Mouse (Mus musculus) limb, embryonic 11.5 days (tissue): ENCODE results near the gene Ap4b1. TPM values are rescaled to one million over a fixed set of nuclear protein-coding genes. Genes with fewer than 3 reads are reported as not detected.
"Not testable (repeated sequence)": the region's sequence is repeated elsewhere in the genome, so short reads cannot be mapped to it uniquely, and the experiment has no call there.

ENCODE experiments used
- ATAC-seq: fragments of 200-750 bp; cut with Nextera tagmentation; 2 replicates; pipeline ENCODE4 v1.8.0; 2017; ENCODE audit warnings: low read depth; ENCODE audit not compliant: insufficient number of reproducible peaks, low FRiP score, low TSS enrichment
- DNase-seq: peaks from one replicate; pipeline ENCODE4 v3.0.0-alpha.2; 2015; ENCODE audit warnings: low spot score
- H3K27ac ChIP-seq: fragments of 300-500 bp; sonication (generic); replicated peaks from 2 replicates; pipeline ENCODE4 v1.5.1; 2014; ENCODE audit warnings: low read depth, mild to moderate bottlenecking, low read length
- H3K27me3 ChIP-seq: fragments of 300-500 bp; sonication (generic); 2 replicates; pipeline ENCODE4 v1.6.1; 2014; ENCODE audit warnings: mild to moderate bottlenecking, low read length, mixed read lengths; ENCODE audit not compliant: control insufficient read depth, insufficient read depth
- H3K36me3 ChIP-seq: fragments of 300-500 bp; sonication (generic); 2 replicates; pipeline ENCODE4 v1.6.1; 2014; ENCODE audit warnings: mild to moderate bottlenecking, low read length, moderate library complexity, mixed read lengths; ENCODE audit not compliant: control insufficient read depth, insufficient read depth
- H3K4me1 ChIP-seq: fragments of 300-500 bp; sonication (generic); 2 replicates; pipeline ENCODE4 v1.6.1; 2014; ENCODE audit warnings: low read length, mixed read lengths; ENCODE audit not compliant: control insufficient read depth, insufficient read depth
- H3K4me2 ChIP-seq: fragments of 300-500 bp; sonication (generic); 2 replicates; pipeline ENCODE4 v1.6.1; 2014; ENCODE audit warnings: low read depth, mild to moderate bottlenecking, moderate library complexity; ENCODE audit not compliant: severe bottlenecking
- H3K4me3 ChIP-seq: fragments of 300-500 bp; sonication (generic); 2 replicates; pipeline ENCODE4 v1.5.1; 2014; ENCODE audit warnings: low read depth, low read length
- H3K9ac ChIP-seq: fragments of 300-500 bp; sonication (generic); 2 replicates; pipeline ENCODE4 v1.6.1; 2014; ENCODE audit warnings: mild to moderate bottlenecking, low read length
- H3K9me3 ChIP-seq: fragments of 300-500 bp; sonication (generic); 2 replicates; pipeline ENCODE4 v1.6.1; 2016; ENCODE audit warnings: low read length; ENCODE audit not compliant: control insufficient read depth
- WGBS: fragments of 180-500 bp; shearing (Covaris S2); extraction: QIAGEN DNeasy Blood & Tissue Kit; methylation state at CpG from one replicate; pipeline ENCODE4 v1.1.7; 2014; 5-methylcytosine and 5-hydroxymethylcytosine counted together
- polyA plus RNA-seq: library from polyadenylated mRNA; unstranded; fragments of >200 nt; fragmentation: Nextera tagmentation; extraction: Ambion mirVana; gene quantifications from 2 replicates; pipeline ENCODE4 v1.2.1, GENCODE M21; 2014

Ap4b1 gene
- polyA plus RNA-seq, 1 experiment from 2014 or later = 22.8 TPM

DNA sequence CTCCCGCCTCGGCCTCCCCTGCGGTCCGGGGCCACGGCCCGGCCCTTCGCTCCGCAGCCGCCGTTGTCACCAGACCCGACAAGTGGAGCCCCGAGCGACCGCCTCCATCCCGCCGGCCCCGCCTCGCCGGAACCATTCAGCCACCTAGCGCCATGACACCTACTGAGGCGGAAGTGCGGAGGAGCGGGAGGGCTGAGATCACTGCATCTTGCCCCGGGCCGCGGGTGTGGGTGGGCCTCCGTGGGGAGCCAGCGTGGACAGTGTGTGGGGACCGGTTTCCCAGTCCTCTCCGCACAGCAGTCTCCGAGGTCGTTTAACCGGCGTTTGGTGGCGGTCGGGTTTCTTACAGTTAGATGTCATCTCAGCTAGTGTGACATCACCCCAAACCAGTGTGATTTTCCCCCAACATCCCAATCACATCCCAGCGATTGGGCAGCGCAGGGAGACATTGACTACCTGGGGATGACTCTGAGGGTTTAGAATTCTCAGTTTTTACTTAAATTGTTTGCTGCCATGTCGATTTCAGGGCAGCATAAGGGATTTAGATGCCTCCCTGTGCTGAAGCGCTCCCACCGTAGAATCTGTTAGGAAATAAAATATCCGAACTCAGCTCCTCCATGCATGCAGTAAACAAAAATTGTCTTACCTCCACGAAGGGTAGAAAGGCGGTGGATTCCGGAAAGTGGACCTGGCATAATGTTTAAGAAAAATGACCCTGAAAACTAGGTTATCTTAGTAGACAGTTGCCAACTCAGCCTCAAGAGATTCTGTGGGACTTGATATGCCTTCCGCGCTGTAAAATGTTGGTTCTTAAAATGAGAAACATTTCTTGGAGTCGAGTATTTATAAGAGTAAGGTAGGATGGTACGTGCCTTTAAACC, 17.9 kb upstream of the Ap4b1 start, which contains the start of gene Hipk1:
Gene Hipk1, minus strand, starts transcription at position 334 of the 881 bp plus-strand sequence.
- DNase-seq (peak; percentile 94), ATAC-seq (peak; percentile 89)
- H3K4me1 ChIP-seq = 0 out of 2 replicates have a peak, but pooled peaks cover 2% of the 10 kb centered on the region
- H3K27ac ChIP-seq = 0 out of 2 replicates have a peak within 1 kb of the TSS, but pooled peaks have one; percentile 22
- H3K4me2 ChIP-seq = peak within 1 kb of the TSS; percentile 73
- no peaks in the 10 kb centered on the region for H3K27me3 ChIP-seq
- H3K9ac ChIP-seq = peak within 1 kb of the TSS; percentile 81
- H3K9me3 ChIP-seq = no peaks in the 10 kb centered on the region
- H3K36me3 ChIP-seq = no peaks in the 10 kb centered on the region
- 10% methylated on average over 47 of the region's 49 CpGs for WGBS
- peak within 1 kb of the TSS; percentile 74 for H3K4me3 ChIP-seq

- ATAC-seq, H3K27me3 ChIP-seq, H3K9ac ChIP-seq, DNase-seq, H3K4me1 ChIP-seq, H3K4me2 ChIP-seq, H3K9me3 ChIP-seq, H3K27ac ChIP-seq, H3K36me3 ChIP-seq: not testable (repeated sequence)
- H3K4me3 ChIP-seq = peak overlapping the region; percentile 74
- 79% methylated on average over 5 of the region's 5 CpGs for WGBS
These were observed 17.3 kb upstream of the Ap4b1 start for GRCm38 (mm10) chr3:103792111-103792406.

DNA sequence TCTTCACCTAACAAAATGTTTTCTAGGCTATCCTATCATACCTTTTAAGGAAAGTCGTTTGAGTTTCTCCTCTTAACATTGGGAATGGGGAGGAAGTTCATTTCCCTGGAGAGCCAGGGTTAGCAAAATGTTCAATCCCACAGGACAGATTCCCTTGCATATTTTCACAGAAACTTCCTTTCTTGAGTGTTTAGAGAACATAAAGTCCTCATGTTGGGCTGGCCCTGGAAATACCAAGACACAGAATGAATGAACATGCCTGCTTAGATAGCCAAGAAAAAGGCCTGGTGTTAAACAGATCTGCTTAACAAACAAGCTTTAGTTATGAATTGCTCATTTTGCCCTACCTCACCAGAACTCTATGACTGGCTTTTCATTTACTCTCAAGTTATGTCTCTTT, 16.8 kb upstream of the Ap4b1 start:
- H3K9me3 ChIP-seq = no peaks in the 10 kb centered on the region
- H3K27me3 ChIP-seq = no peaks in the 10 kb centered on the region
- ATAC-seq (no peak), DNase-seq (no peak)
- H3K27ac ChIP-seq = no peak overlapping the region
- H3K4me1 ChIP-seq = 0 out of 2 replicates have a peak, but pooled peaks cover 2% of the 10 kb centered on the region
- H3K36me3 ChIP-seq = no peaks in the 10 kb centered on the region
- 74% methylated on average over 1 of the region's 1 CpGs for WGBS
- H3K4me2 ChIP-seq = no peak overlapping the region
- H3K4me3 ChIP-seq = no peak overlapping the region
- no peak overlapping the region for H3K9ac ChIP-seq

DNA sequence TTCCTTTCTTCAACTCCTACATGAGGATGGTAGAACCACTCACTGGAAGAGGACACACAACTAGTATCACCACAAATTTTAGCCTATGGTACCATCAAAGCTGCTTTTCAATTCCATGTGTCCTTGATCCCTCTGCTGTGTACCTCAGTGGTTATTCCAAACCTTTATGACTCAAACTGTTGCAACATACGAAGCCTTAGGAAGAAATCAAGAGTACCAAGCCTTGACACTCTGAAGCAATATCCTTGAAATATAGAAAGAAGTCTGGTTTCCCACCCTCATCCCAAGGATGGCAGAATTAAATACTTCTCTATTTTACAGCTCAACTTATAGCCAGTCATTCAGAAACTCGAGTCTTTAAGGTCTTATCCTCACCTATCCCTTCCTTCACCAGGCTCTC, 12.9 kb upstream of the Ap4b1 start:
- no peak for ATAC-seq
- no peak overlapping the region for H3K27ac ChIP-seq
- 57% methylated on average over 2 of the region's 2 CpGs for WGBS
- H3K4me3 ChIP-seq = no peak overlapping the region
- no peaks in the 10 kb centered on the region for H3K4me1 ChIP-seq
- H3K27me3 ChIP-seq = no peaks in the 10 kb centered on the region
- H3K36me3 ChIP-seq = no peaks in the 10 kb centered on the region; the same call in 1 of the 2 replicates
- no peak overlapping the region for H3K4me2 ChIP-seq
- H3K9me3 ChIP-seq = no peaks in the 10 kb centered on the region
- DNase-seq = no peak
- H3K9ac ChIP-seq = no peak overlapping the region

- Histone ChIP-seq H3K36me3 (peaks cover 8% of the 10 kb centered on the region), H3K9ac (no peak overlapping the region), H3K27me3 (no peaks in the 10 kb centered on the region), H3K9me3 (no peaks in the 10 kb centered on the region), H3K27ac (no peak overlapping the region), H3K4me3 (no peak overlapping the region), H3K4me1 (no peaks in the 10 kb centered on the region), H3K4me2 (no peak overlapping the region)
- DNase-seq (no peak), ATAC-seq (no peak)
- WGBS = 83% methylated on average over 2 of the region's 2 CpGs
These were observed 9.8 kb upstream of the Ap4b1 start for GRCm38 (mm10) chr3:103799507-103799906.

DNA sequence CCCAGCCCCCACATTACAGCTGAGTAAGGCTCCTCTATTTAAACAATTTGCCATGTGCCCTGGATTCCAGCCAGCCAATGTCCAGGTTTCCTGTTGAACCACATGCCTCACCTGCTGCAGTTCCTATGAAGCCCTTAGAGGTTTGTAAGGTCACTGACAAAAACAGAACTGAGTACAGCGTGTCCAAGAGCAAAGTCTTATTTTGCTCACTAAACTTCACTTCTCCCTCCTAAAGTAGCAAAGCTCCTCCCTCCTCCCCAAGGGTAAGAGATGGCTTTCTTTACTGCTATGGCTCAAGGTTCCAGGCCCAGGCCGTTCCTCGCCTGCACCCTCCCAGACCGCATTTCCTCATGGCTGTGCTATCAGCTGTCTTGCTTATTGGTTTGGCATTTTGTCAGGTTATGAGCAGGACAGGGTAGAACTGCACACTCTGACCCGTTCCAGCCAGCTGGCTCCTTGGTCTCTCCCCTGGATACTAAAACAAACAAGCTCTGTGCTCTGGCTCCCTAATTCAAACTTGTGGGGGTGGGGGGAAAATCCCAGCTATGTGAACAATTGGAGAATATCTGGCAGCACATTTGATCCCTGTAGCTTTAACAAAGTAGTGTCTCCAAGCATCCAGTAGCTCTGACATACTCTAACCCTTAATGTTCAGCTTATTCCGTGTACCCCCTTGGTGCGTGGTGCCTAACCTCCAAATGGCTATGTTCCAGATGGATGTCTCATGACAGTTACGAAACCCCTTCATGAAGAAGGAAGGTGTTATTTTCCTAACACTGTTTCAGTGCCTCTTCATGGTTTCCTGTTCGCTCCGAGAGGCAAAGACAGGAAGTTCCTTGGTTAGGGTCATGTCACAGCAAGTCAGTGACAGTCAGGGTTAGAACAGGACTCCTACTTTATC, 7.4 kb upstream of the Ap4b1 start:
- no peaks in the 10 kb centered on the region for H3K9me3 ChIP-seq
- DNase-seq = no peak
- H3K36me3 ChIP-seq = peaks cover 8% of the 10 kb centered on the region

GRCm38 (mm10) chr3:103802861-103803260, 6.5 kb upstream of the Ap4b1 start:
- H3K4me3 ChIP-seq = no peak overlapping the region
- DNase-seq (no peak), ATAC-seq (no peak)
- H3K27me3 ChIP-seq = no peaks in the 10 kb centered on the region
- H3K9me3 ChIP-seq = no peaks in the 10 kb centered on the region
- H3K4me2 ChIP-seq = no peak overlapping the region
- WGBS = 94% methylated on average over 8 of the region's 8 CpGs
- no peaks in the 10 kb centered on the region for H3K4me1 ChIP-seq
- H3K27ac ChIP-seq = no peak overlapping the region
- no peak overlapping the region for H3K9ac ChIP-seq
- peaks cover 8% of the 10 kb centered on the region for H3K36me3 ChIP-seq

More for the DNA sequence above, 7.4 kb upstream of the Ap4b1 start:
- H3K27ac ChIP-seq = no peak overlapping the region
- H3K4me3 ChIP-seq = no peak overlapping the region
- no peak overlapping the region for H3K9ac ChIP-seq
- 85% methylated on average over 10 of the region's 10 CpGs for WGBS
- ATAC-seq = no peak
- no peaks in the 10 kb centered on the region for H3K4me1 ChIP-seq
- H3K4me2 ChIP-seq = no peak overlapping the region
- H3K27me3 ChIP-seq = no peaks in the 10 kb centered on the region

GRCm38 (mm10) chr3:103805671-103806070, 3.6 kb upstream of the Ap4b1 start:
- H3K36me3 ChIP-seq = peaks cover 8% of the 10 kb centered on the region
- H3K4me3 ChIP-seq = no peak overlapping the region
- DNase-seq = no peak
- no peak overlapping the region for H3K27ac ChIP-seq
- WGBS = 90% methylated on average over 1 of the region's 1 CpGs
- H3K9me3 ChIP-seq = no peaks in the 10 kb centered on the region
- ATAC-seq = no peak
- no peaks in the 10 kb centered on the region for H3K27me3 ChIP-seq
- no peak overlapping the region for H3K9ac ChIP-seq
- H3K4me1 ChIP-seq = no peaks in the 10 kb centered on the region
- H3K4me2 ChIP-seq = no peak overlapping the region
